Mouse (Mus musculus): ENCODE measurements around the gene Mia2. TPM values are rescaled to one million over a fixed set of nuclear protein-coding genes. Genes with fewer than 3 reads are reported as not detected.

Gene Mia2
- polyA plus RNA-seq, 1 experiment from 2014 or later, result 68.5 TPM

- no peak overlapping the region for H3K4me2 ChIP-seq (replicated peaks; ENCODE audit: low read depth, low read length)
- H3K4me3 ChIP-seq (ENCODE audit: low read length), result no peak overlapping the region
- no peak for ATAC-seq (ENCODE audit: low FRiP score, low TSS enrichment)
- no peaks in the 10 kb centered on the region for H3K27me3 ChIP-seq (ENCODE audit: insufficient read depth, low read length)
- no peaks in the 10 kb centered on the region for H3K9me3 ChIP-seq (ENCODE audit: low read length)
- 90% methylated on average over 8 of the region's 8 CpGs for WGBS
- peaks cover 13% of the 10 kb centered on the region for H3K4me1 ChIP-seq (ENCODE audit: insufficient read depth, low read length)
- no peak overlapping the region for H3K27ac ChIP-seq (ENCODE audit: low read length)
- H3K9ac ChIP-seq (replicated peaks; ENCODE audit: low read length), result no peak overlapping the region
- H3K36me3 ChIP-seq (ENCODE audit: insufficient read depth, low read length), result peaks cover 18% of the 10 kb centered on the region
Observed at GRCm38 (mm10) chr12:59064837-59065236, 30.8 kb upstream of the Mia2 start.

- H3K4me3 ChIP-seq (ENCODE audit: low read length), result peak overlapping the region; percentile 98; the same call in 1 of the 2 replicates
Observed at GRCm38 (mm10) chr12:59065776-59066175, 29.8 kb upstream of the Mia2 start.

GRCm38 (mm10) chr12:59066448-59067077 lies 29.0 kb upstream of the Mia2 start, which contains the start of gene Pnn:
Gene Pnn, plus strand, starts transcription at chr12:59066884.
- Histone ChIP-seq H3K9ac (replicated peaks; ENCODE audit: low read length) (peak within 1 kb of the TSS; percentile 100), H3K9me3 (ENCODE audit: low read length) (no peaks in the 10 kb centered on the region), H3K36me3 (ENCODE audit: insufficient read depth, low read length) (peaks cover 33% of the 10 kb centered on the region), H3K4me3 (ENCODE audit: low read length) (peak within 1 kb of the TSS; percentile 98), H3K4me2 (replicated peaks; ENCODE audit: low read depth, low read length) (peak within 1 kb of the TSS; percentile 96), H3K27me3 (ENCODE audit: insufficient read depth, low read length) (no peaks in the 10 kb centered on the region), H3K27ac (ENCODE audit: low read length) (peak within 1 kb of the TSS; percentile 92), H3K4me1 (ENCODE audit: insufficient read depth, low read length) (peaks cover 9% of the 10 kb centered on the region; the same call in 1 of the 2 replicates)
- peak; percentile 100 for ATAC-seq (ENCODE audit: low FRiP score, low TSS enrichment)
- WGBS, result under 1% methylated on average over 43 of the region's 43 CpGs

More at GRCm38 (mm10) chr12:59065776-59066175, 29.8 kb upstream of the Mia2 start:
- WGBS, result 72% methylated on average over 3 of the region's 3 CpGs
- peaks cover 25% of the 10 kb centered on the region for H3K36me3 ChIP-seq (ENCODE audit: insufficient read depth, low read length)
- H3K4me1 ChIP-seq (ENCODE audit: insufficient read depth, low read length), result peaks cover 9% of the 10 kb centered on the region; the same call in 1 of the 2 replicates
- no peak for ATAC-seq (ENCODE audit: low FRiP score, low TSS enrichment)
- H3K9me3 ChIP-seq (ENCODE audit: low read length), result no peaks in the 10 kb centered on the region
- H3K4me2 ChIP-seq (replicated peaks; ENCODE audit: low read depth, low read length), result peak overlapping the region; percentile 53
- H3K27me3 ChIP-seq (ENCODE audit: insufficient read depth, low read length), result no peaks in the 10 kb centered on the region
- peak overlapping the region; percentile 92 for H3K27ac ChIP-seq (ENCODE audit: low read length)
- H3K9ac ChIP-seq (replicated peaks; ENCODE audit: low read length), result peak overlapping the region; percentile 66

- peak overlapping the region; percentile 100 for H3K9ac ChIP-seq (replicated peaks; ENCODE audit: low read length)
- no peaks in the 10 kb centered on the region for H3K9me3 ChIP-seq (ENCODE audit: low read length)
- peak overlapping the region; percentile 98 for H3K4me3 ChIP-seq (ENCODE audit: low read length)
- peak overlapping the region; percentile 96 for H3K4me2 ChIP-seq (replicated peaks; ENCODE audit: low read depth, low read length)
- peaks cover 38% of the 10 kb centered on the region for H3K36me3 ChIP-seq (ENCODE audit: insufficient read depth, low read length)
- H3K4me1 ChIP-seq (ENCODE audit: insufficient read depth, low read length), result peaks cover 9% of the 10 kb centered on the region; the same call in 1 of the 2 replicates
- H3K27ac ChIP-seq (ENCODE audit: low read length), result peak overlapping the region; percentile 79
- under 1% methylated on average over 40 of the region's 41 CpGs for WGBS
- peak; percentile 67 for ATAC-seq (ENCODE audit: low FRiP score, low TSS enrichment)
- no peaks in the 10 kb centered on the region for H3K27me3 ChIP-seq (ENCODE audit: insufficient read depth, low read length)
Observed at GRCm38 (mm10) chr12:59067095-59067494, 28.5 kb upstream of the Mia2 start.

- no peak overlapping the region for H3K27ac ChIP-seq (ENCODE audit: low read length)
- H3K36me3 ChIP-seq (ENCODE audit: insufficient read depth, low read length), result peaks cover 44% of the 10 kb centered on the region
- H3K9ac ChIP-seq (replicated peaks; ENCODE audit: low read length), result no peak overlapping the region
- no peak overlapping the region for H3K4me3 ChIP-seq (ENCODE audit: low read length)
- H3K9me3 ChIP-seq (ENCODE audit: low read length), result no peaks in the 10 kb centered on the region
- H3K4me1 ChIP-seq (ENCODE audit: insufficient read depth, low read length), result peaks cover 9% of the 10 kb centered on the region; the same call in 1 of the 2 replicates
- no peak for ATAC-seq (ENCODE audit: low FRiP score, low TSS enrichment)
- H3K27me3 ChIP-seq (ENCODE audit: insufficient read depth, low read length), result no peaks in the 10 kb centered on the region
- WGBS, result 93% methylated on average over 13 of the region's 13 CpGs
- no peak overlapping the region for H3K4me2 ChIP-seq (replicated peaks; ENCODE audit: low read depth, low read length)
Observed at GRCm38 (mm10) chr12:59068791-59069190, 26.8 kb upstream of the Mia2 start.

GRCm38 (mm10) chr12:59072286-59072685 lies 23.3 kb upstream of the Mia2 start:
- no peak overlapping the region for H3K4me3 ChIP-seq (ENCODE audit: low read length)
- no peak overlapping the region for H3K27ac ChIP-seq (ENCODE audit: low read length)
- H3K9ac ChIP-seq (replicated peaks; ENCODE audit: low read length), result no peak overlapping the region
- no peak for ATAC-seq (ENCODE audit: low FRiP score, low TSS enrichment)
- 90% methylated on average over 11 of the region's 11 CpGs for WGBS
- no peaks in the 10 kb centered on the region for H3K9me3 ChIP-seq (ENCODE audit: low read length)
- no peak overlapping the region for H3K4me2 ChIP-seq (replicated peaks; ENCODE audit: low read depth, low read length)
- peaks cover 6% of the 10 kb centered on the region; the same call in 1 of the 2 replicates for H3K4me1 ChIP-seq (ENCODE audit: insufficient read depth, low read length)
- no peaks in the 10 kb centered on the region for H3K27me3 ChIP-seq (ENCODE audit: insufficient read depth, low read length)
- peaks cover 47% of the 10 kb centered on the region for H3K36me3 ChIP-seq (ENCODE audit: insufficient read depth, low read length)

- Histone ChIP-seq H3K9ac (replicated peaks; ENCODE audit: low read length) (no peak overlapping the region), H3K4me2 (replicated peaks; ENCODE audit: low read depth, low read length) (no peak overlapping the region), H3K4me3 (ENCODE audit: low read length) (no peak overlapping the region), H3K4me1 (ENCODE audit: insufficient read depth, low read length) (no peaks in the 10 kb centered on the region), H3K27ac (ENCODE audit: low read length) (no peak overlapping the region), H3K27me3 (ENCODE audit: insufficient read depth, low read length) (no peaks in the 10 kb centered on the region), H3K36me3 (ENCODE audit: insufficient read depth, low read length) (peaks cover 36% of the 10 kb centered on the region), H3K9me3 (ENCODE audit: low read length) (no peaks in the 10 kb centered on the region)
- 90% methylated on average over 3 of the region's 3 CpGs for WGBS
- no peak for ATAC-seq (ENCODE audit: low FRiP score, low TSS enrichment)
Observed at GRCm38 (mm10) chr12:59074052-59074451, 21.5 kb upstream of the Mia2 start.

- H3K36me3 ChIP-seq (ENCODE audit: insufficient read depth, low read length), result peaks cover 10% of the 10 kb centered on the region
- no peaks in the 10 kb centered on the region for H3K9me3 ChIP-seq (ENCODE audit: low read length)
- no peak overlapping the region for H3K27ac ChIP-seq (ENCODE audit: low read length)
- H3K4me3 ChIP-seq (ENCODE audit: low read length), result no peak overlapping the region
- H3K4me2 ChIP-seq (replicated peaks; ENCODE audit: low read depth, low read length), result no peak overlapping the region
- H3K27me3 ChIP-seq (ENCODE audit: insufficient read depth, low read length), result no peaks in the 10 kb centered on the region
- H3K4me1 ChIP-seq (ENCODE audit: insufficient read depth, low read length), result no peaks in the 10 kb centered on the region
- H3K9ac ChIP-seq (replicated peaks; ENCODE audit: low read length), result no peak overlapping the region
- ATAC-seq (ENCODE audit: low FRiP score, low TSS enrichment), result no peak
- WGBS, result 93% methylated on average over 3 of the region's 3 CpGs
Observed at GRCm38 (mm10) chr12:59076996-59077395, 18.6 kb upstream of the Mia2 start.

- Histone ChIP-seq H3K4me1 (ENCODE audit: insufficient read depth, low read length) (no peaks in the 10 kb centered on the region), H3K9ac (replicated peaks; ENCODE audit: low read length) (no peak overlapping the region), H3K4me2 (replicated peaks; ENCODE audit: low read depth, low read length) (no peak overlapping the region), H3K4me3 (ENCODE audit: low read length) (no peak overlapping the region), H3K36me3 (ENCODE audit: insufficient read depth, low read length) (0 out of 2 replicates have a peak, but pooled peaks cover 3% of the 10 kb centered on the region), H3K9me3 (ENCODE audit: low read length) (no peaks in the 10 kb centered on the region), H3K27me3 (ENCODE audit: insufficient read depth, low read length) (no peaks in the 10 kb centered on the region), H3K27ac (ENCODE audit: low read length) (no peak overlapping the region)
- WGBS, result 91% methylated on average over 3 of the region's 3 CpGs
- ATAC-seq (ENCODE audit: low FRiP score, low TSS enrichment), result no peak
Observed at GRCm38 (mm10) chr12:59077883-59078282, 17.7 kb upstream of the Mia2 start.

- no peak overlapping the region for H3K27ac ChIP-seq (ENCODE audit: low read length)
- H3K4me3 ChIP-seq (ENCODE audit: low read length), result no peak overlapping the region
- no peak for ATAC-seq (ENCODE audit: low FRiP score, low TSS enrichment)
- H3K4me1 ChIP-seq (ENCODE audit: insufficient read depth, low read length), result no peaks in the 10 kb centered on the region
- H3K36me3 ChIP-seq (ENCODE audit: insufficient read depth, low read length), result no peaks in the 10 kb centered on the region
- no peaks in the 10 kb centered on the region for H3K9me3 ChIP-seq (ENCODE audit: low read length)
- WGBS, result 87% methylated on average over 4 of the region's 4 CpGs
- no peak overlapping the region for H3K9ac ChIP-seq (replicated peaks; ENCODE audit: low read length)
- no peak overlapping the region for H3K4me2 ChIP-seq (replicated peaks; ENCODE audit: low read depth, low read length)
- no peaks in the 10 kb centered on the region for H3K27me3 ChIP-seq (ENCODE audit: insufficient read depth, low read length)
Observed at GRCm38 (mm10) chr12:59080461-59080860, 15.1 kb upstream of the Mia2 start.

Data from kidney, embryonic 16.5 days (tissue).